Mouse (Mus musculus) kidney, adult 2 months (tissue): ENCODE measurements at regions not wholly inside any gene's neighbourhood (a gene's known extent, or its start where the extent isn't known, plus 50 kb on each side); places are given as distances from the start of the nearest gene placed in this dataset.

ENCODE experiments used
- CTCF ChIP-seq: fragments of 200-500 bp; conservative IDR thresholded peaks from 2 replicates; pipeline ENCODE4 v1.5.1; 2011; ENCODE audit warnings: low read depth, mild to moderate bottlenecking, control low read depth, low read length, moderate library complexity, mixed read lengths; ENCODE audit not compliant: insufficient read depth, insufficient read length
- POLR2A ChIP-seq: fragments of 200-500 bp; IDR thresholded peaks from one replicate; pipeline ENCODE4 v1.6.1; 2011; ENCODE audit warnings: low read depth, low read length, control low read depth

- TF ChIP-seq CTCF (no peak), POLR2A (no peak)
Measured at GRCm38 (mm10) chr8:90761947-90762346, 55.2 kb downstream of the Gm19935 start.
